Mouse (Mus musculus): Measurements from ENCODE around the gene Dlec1.

The Dlec1 gene

DNA sequence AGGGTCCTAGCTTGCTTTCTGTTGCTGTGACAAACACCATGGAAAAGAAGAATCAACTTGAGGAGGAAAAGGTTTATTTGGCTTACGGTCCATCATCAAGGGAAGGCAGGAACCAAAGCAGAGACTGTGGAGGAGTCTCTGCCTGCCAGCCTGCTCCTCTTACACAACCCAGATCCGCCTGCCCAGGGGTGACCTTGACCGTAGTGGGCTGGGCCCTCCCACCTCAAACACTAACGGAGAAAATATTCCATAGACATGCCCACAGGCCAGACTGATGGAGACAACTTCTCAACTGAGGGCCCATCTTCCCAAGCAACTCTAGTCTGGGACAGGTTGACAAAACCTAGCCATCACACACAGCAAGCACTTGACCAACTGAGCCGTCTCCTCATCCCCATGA is 39.8 kb downstream of the Dlec1 start:
- no peak for DNase-seq (ENCODE audit: low read depth, low spot score)

DNA sequence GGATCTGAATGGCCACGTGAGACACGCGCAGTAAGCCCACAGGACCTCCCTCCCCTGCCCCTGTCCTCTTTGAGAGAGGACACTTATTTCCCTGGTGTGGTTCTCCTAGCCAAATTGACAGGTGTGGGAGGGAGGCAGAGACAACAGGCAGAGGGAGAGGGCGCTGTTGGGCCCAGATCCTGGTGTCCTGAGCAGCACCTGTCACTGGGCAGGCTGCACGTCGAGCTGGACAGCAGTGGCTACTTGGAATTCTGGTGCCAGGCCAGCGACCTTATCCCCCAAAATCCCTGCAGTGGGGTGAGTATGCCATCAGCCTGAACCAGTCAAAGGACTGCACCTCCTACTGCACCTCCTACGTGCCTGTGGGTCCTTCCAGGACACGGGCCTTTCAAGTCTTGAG is 41.1 kb downstream of the Dlec1 start:
- no peak for DNase-seq (ENCODE audit: low read depth, low spot score)

GRCm38 (mm10) chr9:119144696-119145095 is 42.4 kb downstream of the Dlec1 start:
- no peak for DNase-seq (ENCODE audit: low read depth, low spot score)

- DNase-seq (ENCODE audit: low read depth, low spot score): no peak
These were observed 42.9 kb downstream of the Dlec1 start for GRCm38 (mm10) chr9:119145137-119145536.

DNA sequence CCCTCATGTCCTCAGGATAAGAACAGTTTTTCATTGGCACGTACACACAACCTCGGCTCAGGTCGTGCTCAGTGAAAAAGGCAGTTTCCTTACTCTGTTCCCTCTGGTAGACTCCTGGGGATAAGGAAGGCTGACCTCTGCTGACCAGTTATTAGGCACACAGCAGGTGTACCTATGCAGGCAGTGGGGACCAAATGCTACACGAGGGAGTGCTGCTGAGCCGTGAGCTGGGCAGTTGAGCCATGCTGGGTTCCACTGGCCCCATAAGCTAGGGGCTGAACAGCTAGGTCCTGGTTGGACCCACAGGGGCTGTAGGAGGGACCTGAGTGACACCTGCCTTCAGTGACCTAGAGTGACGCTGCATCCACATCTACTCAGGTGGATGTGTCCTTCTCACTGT is 43.4 kb downstream of the Dlec1 start:
- no peak for DNase-seq (ENCODE audit: low read depth, low spot score)

- DNase-seq (ENCODE audit: low read depth, low spot score): no peak
These were observed 44.0 kb downstream of the Dlec1 start for GRCm38 (mm10) chr9:119146098-119146770.

DNA sequence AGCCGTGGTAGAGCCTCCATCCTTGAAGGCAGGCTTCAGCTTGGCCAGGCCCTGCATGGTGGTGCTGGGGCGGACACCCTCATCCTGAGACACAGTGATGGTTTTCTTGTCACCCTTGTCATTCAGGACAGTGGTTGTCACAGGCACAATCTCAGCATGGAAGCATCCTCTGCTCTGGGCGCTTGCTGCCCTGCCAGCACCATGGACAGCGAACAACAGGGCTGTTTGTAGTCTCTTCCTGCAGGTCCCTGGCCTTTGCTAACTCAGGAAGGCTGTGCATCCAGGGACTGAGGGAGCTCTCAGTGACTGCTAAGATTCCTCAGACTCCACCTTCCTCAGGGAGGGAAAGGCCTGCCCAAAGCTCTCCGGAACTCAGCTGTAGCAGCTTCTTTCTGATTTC is 47.3 kb downstream of the Dlec1 start:
- no peak for DNase-seq (ENCODE audit: low read depth, low spot score)

GRCm38 (mm10) chr9:119151751-119152150 is 49.5 kb downstream of the Dlec1 start:
- no peak for DNase-seq (ENCODE audit: low read depth, low spot score)

DNA sequence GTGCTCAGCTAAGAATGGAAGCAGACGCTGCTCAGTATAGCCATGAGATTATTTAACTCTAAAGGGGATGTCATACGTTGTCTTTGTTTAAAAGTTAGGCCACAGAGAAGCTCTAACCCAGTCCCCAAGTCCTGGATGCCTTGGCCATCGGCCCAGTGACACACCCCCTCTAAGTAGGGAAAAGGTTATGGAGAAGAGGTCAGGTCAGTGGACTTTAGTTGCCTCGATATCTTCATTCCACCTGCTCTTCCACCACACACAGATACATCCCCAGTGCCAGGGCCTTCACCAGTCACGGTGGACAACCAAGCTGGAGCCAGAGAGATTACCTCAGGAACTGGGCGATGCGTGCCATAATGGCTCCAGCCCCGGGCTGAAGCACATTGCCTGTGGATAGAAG is 53.1 kb downstream of the Dlec1 start:
- DNase-seq (ENCODE audit: low read depth, low spot score): no peak

DNA sequence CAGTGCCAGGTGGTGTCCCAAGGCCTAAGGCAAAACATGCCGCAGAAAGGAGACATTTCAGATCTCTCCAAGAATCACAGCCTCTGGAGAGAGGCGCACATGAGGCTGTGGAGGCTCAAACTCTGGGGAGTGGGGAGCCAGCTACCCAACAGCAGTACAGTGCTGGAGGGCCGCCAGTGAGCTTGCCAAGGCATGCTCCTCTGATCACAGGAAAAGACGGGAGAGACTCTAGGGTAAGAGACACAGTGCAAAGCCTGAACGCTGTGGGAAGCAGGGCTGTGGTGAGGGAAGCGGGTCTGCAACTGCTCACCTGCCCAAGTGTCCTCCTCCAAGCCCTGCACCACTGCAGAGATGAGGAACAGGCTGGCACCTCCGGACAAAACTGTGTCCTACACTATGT is 53.5 kb downstream of the Dlec1 start:
- DNase-seq (ENCODE audit: low read depth, low spot score): no peak

- DNase-seq (ENCODE audit: low read depth, low spot score): peak; percentile 46
These were observed 54.3 kb downstream of the Dlec1 start, which contains the start of gene Acaa1b for GRCm38 (mm10) chr9:119156278-119157201. Acaa1b (minus strand) TSS chr9:119157093.

DNA sequence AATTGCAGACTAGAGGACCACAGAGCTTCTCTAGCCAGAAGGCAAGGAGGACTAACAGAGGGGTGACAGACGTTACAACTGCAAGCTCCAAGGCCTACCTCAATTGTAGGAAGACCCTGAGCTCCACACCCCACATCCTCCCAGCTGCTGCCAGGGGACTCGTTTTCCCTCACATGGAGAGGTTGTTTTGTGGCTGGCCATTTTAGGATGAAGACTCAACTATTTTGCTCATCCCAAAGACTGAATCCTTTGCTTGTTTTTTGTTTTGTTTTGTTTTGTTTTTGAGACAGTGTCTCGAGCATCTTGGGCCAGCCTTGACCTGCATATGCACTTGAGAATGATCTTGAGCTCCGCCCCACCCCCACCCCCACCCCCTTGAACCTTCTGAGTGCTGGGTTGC is 56.6 kb downstream of the Dlec1 start, which contains the start of gene Gm47289:
Gene Gm47289, plus strand, starts transcription at position 301 of the 400 bp plus-strand sequence.
- no peak for DNase-seq (ENCODE audit: low read depth, low spot score)

DNA sequence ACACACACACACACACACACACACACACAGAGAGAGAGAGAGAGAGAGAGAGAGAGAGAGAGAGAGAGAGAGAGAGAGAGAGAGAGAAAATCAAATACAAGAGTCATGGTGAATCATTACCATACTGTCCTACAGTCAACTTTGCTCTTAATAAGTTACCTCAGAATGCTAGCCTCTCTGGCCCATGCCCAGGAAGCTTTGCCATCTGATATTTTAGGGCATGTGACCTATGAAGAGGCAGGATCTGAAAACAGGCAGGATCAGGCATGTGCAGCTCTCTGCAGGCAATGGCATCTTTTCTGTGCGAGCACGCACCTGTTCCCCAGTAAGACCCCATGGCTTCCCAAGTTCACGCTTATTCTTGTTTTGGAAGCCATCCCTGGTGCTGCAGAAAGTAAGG is 58.4 kb downstream of the Dlec1 start:
- DNase-seq (ENCODE audit: low read depth, low spot score): no peak

DNA sequence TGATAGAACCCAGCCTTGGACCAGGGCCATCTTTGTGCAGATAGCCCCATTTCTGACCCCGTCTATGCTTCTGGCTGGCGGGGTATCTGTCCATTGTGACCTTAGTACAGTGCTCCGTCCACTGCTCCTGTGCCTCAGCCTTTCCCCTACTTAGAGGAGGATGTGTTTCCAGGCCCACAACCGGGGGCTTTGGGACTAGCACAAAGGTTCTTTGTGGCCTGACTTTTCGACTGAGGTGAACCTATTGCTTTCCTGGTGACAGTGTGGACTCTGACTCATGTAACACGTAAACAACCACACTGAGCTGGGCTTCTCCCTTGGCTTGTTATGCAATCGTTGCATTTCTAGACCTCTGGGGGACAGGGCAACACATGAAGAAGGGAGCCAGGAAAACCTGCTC is 62.5 kb downstream of the Dlec1 start:
- no peak for DNase-seq (ENCODE audit: low read depth, low spot score)

GRCm38 (mm10) chr9:119165548-119165947 is 63.3 kb downstream of the Dlec1 start:
- no peak for DNase-seq (ENCODE audit: low read depth, low spot score)

GRCm38 (mm10) chr9:119167608-119168007 is 65.3 kb downstream of the Dlec1 start:
- no peak for DNase-seq (ENCODE audit: low read depth, low spot score)

DNA sequence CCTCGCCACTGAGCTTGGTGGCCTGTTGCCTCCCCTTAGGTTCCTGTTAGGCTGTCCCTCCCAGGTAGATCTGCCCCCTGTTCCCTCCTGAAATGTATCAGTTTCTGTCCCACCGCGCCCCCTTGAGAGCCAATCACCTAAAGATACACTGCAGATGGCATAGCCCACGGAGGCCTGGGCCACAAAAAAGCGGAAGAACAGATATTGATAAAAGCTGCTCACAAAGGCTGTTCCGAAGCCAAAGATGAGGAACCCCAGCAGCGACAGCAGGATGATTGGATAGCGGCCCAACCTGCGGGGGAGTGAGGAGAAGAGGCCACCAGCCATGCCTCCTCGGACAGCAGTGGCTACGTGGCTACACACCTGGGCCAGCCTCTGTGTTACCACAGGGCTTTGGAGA is 77.0 kb downstream of the Dlec1 start:
- DNase-seq (ENCODE audit: low read depth, low spot score): no peak

- DNase-seq (ENCODE audit: low read depth, low spot score): no peak
These were observed 79.0 kb downstream of the Dlec1 start for GRCm38 (mm10) chr9:119181241-119181728.

GRCm38 (mm10) chr9:119192202-119192990 is 90.1 kb downstream of the Dlec1 start:
- DNase-seq (ENCODE audit: low read depth, low spot score): peak; percentile 20

Data from CD4-positive helper T cell, adult 2 months (primary cell).